Mouse (Mus musculus): Measurements from ENCODE around the gene Cd300a. TPM values are rescaled to one million over a fixed set of nuclear protein-coding genes. Genes with fewer than 3 reads are reported as not detected.
A peak's percentile ranks its signal among the peaks of the same experiment; 100 is the strongest.
"Not testable (repeated sequence)": the region's sequence is repeated elsewhere in the genome, so short reads cannot be mapped to it uniquely, and the experiment has no call there.

Gene Cd300a
- total RNA-seq, 2 experiments from 2014 or later = 0.41 to 0.50 TPM

DNA sequence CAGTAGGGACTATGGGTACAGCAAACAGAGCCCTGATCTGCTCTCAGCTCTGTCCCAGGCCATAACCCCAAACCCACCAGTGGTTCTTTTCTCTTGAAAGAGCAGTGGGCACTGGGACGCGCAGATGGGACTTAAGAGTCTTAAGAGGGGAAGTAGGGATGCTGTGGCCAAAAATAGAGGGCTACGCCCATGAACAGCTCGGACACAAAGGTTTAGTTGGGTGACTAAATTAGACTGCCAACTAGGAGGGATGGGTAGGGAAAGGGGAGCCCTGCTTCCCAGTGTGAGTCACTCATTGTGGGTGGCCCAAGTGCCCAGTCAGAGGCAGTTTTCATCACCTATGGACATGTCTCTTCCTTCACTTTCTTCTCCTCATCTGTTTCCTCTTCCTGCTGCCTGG, 13.4 kb downstream of the Cd300a start:
- no peak for DNase-seq (ENCODE audit: low spot score in 2 of 2)

DNA sequence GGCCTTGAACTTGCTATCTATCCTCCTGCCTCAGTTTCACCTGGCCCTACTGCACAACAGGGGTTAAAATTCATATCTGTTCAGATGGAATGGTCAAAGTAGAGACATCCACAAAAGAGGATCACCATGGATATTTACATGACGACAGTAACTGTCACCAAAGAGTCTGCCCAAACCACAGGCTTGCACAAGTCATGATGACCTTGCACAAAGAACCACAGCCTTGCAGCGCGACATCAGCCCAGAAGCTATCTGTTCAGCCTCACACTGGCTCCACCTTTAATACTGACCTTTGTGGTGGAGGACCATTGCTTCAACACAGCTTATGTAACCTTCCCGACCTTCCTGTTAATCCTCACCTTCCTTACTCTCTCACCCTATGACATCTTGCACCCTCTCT, 17.7 kb downstream of the Cd300a start:
- no peak for DNase-seq (ENCODE audit: low spot score in 2 of 2)

GRCm38 (mm10) chr11:114908086-114908485, 18.2 kb downstream of the Cd300a start:
- no peak for DNase-seq (ENCODE audit: low spot score in 2 of 2)

GRCm38 (mm10) chr11:114909538-114909937, 19.7 kb downstream of the Cd300a start:
- not testable (repeated sequence) for DNase-seq (ENCODE audit: low spot score in 2 of 2)

DNA sequence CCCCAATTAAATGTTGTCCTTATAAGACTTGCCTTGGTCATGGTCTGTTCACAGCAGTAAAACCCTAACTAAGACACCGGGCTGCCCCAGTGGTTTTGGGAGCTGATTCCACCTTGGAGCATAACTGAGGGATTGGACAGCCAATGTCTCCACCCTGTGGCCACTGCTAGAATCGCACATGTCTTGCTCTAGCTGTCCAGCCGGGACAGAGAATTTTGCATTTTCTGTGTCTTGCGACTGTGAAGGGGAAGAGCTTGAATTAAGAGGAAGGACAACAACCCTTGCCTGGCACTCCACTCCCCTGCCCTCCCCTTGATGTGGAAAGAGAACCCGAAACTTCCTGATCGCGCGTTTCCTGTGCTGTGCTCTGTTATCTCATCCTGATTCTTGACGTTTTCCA, 23.0 kb downstream of the Cd300a start:
- peak; percentile 55 to 86 for DNase-seq (ENCODE audit: low spot score in 2 of 2)

DNA sequence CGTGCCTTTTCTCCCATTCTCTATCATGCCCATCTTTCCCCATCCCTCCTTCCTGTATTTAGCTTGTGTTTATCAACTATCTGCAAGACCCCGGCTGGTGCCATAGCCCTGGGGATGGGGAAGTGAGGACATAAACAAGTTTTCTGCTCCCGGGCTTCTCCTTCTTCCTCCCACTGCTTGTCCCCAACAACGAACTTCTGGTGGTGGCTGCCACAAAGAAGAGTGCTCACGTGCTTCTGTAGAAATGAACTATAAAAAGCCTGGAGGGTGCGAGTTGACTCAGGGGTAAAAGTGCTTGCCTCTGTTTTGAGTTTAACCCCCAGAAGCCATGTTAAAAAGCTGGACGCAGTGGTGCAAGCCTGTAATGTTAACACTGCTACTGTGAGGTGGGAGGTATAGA, 25.1 kb downstream of the Cd300a start:
- DNase-seq (ENCODE audit: low spot score in 2 of 2) = no peak

DNA sequence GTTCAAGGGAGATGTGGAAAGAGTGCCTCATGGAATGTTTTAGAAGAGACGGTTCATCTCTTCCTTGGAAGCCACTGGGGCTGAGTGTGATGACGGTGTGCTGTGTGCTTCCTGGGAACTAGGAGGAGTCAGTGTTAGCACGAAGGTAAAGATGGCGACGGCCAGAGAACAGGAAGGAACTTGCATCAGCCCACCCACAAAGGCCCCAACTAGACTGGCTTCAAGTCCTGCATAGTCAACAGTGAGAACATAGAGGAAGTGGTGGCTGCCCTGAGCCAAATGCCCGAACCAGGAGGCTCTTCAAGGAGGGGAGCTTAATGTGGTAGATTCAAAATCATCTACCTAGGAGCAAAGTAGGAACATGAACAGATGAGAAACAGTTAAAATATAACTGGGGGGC, 27.3 kb downstream of the Cd300a start:
- DNase-seq (ENCODE audit: low spot score in 2 of 2) = no peak

GRCm38 (mm10) chr11:114922439-114922838, 32.6 kb downstream of the Cd300a start:
- DNase-seq (ENCODE audit: low spot score in 2 of 2) = peak in 1 of 2 experiments; percentile 45

DNA sequence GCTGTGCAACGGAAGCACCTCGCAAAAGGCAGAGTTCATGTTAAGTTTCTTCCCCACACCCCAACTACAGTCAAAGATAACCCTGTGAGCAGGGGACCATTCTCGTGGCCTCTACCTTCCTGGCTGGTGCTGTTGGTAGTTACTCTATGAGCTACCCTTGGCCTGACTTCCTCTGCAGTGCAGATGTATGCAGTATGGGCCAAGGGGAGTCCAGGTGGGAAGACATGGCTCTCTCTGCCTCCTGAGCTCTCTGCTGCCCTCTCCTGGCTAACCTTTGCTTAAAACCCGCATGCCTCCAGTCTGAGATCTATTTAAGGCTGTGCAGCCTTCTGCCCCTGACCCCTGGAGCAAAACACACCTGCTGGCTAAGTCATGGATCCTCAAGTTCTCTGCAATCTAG, 34.1 kb downstream of the Cd300a start:
- DNase-seq (ENCODE audit: low spot score in 2 of 2) = no peak

- DNase-seq (ENCODE audit: low spot score in 2 of 2) = no peak
These were observed 39.7 kb downstream of the Cd300a start for GRCm38 (mm10) chr11:114929581-114929980.

- DNase-seq (ENCODE audit: low spot score in 2 of 2) = no peak
These were observed 41.2 kb downstream of the Cd300a start for GRCm38 (mm10) chr11:114931041-114931440.

- no peak for DNase-seq (ENCODE audit: low spot score in 2 of 2)
These were observed 43.8 kb downstream of the Cd300a start for GRCm38 (mm10) chr11:114933591-114933990.

DNA sequence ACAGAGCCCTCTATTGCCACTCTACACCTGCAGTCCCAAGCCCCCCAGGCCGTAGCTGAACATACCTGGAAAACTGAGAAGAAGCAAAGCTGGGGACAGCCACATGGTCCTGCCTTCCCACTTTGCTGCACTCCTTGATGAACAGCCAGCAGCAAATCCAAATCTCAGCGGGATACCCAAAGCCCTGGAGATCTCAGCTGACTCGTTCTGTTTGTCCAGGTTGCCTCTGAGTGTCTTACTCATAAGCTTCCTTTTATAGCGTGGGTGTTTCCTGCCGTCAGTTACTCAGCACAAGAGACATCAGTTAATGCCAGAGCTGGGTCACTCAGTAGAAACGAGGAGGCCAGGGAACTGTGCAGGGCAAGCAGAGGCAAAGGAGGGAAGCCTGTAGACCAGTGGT, 44.3 kb downstream of the Cd300a start, which contains the start of gene Cd300lb:
Cd300lb (minus strand) TSS at position 243 of the 400 bp plus-strand sequence.
- DNase-seq (ENCODE audit: low spot score in 2 of 2) = no peak

Other genes with a start within 250 kb of the Cd300a start
- 100 to 1,000 TPM; 925 to 946 TPM for gene Rpl38, start 221.5 kb upstream of the Cd300a start, total RNA-seq (2021)
- gene Ttyh2, start 214.6 kb upstream of the Cd300a start, total RNA-seq (2021) = 10 to 100 TPM; 29.3 to 31.2 TPM
- 1 to 10 TPM; 1.6 to 2.1 TPM for gene Dnaic2, start 162.6 kb upstream of the Cd300a start, total RNA-seq (2021)
- 1 to 10 TPM; 3.0 to 3.1 TPM for gene Kif19a, start 124.7 kb upstream of the Cd300a start, total RNA-seq (2021)
- gene Btbd17, start 94.1 kb upstream of the Cd300a start, total RNA-seq (2021) = 10 to 100 TPM; 18.7 to 23.2 TPM
- not detected for gene Gpr142, start 91.1 kb upstream of the Cd300a start, total RNA-seq (2021)
- 1 to 10 TPM; 3.3 to 3.7 TPM for gene Gprc5c, start 38.9 kb upstream of the Cd300a start, total RNA-seq (2021)
- gene Cd300lb, start 44.3 kb downstream of the Cd300a start, total RNA-seq (2021) = not detected
- gene Cd300c, start 79.1 kb downstream of the Cd300a start, total RNA-seq (2021) = not detected
- not detected for gene Cd300ld, start 99.9 kb downstream of the Cd300a start, total RNA-seq (2021)
- gene Cd300c2, start 111.8 kb downstream of the Cd300a start, total RNA-seq (2021) = 1 to 10 TPM; 3.9 to 4.1 TPM
- not detected for gene Cd300ld2, start 126.2 kb downstream of the Cd300a start, total RNA-seq (2021)
- 1 to 10 TPM in 1 of 2 experiments, under 1 TPM in 1; 0.53 to 1.1 TPM for gene Cd300ld4, start 137.0 kb downstream of the Cd300a start, total RNA-seq (2021)
- 1 to 10 TPM in 1 of 2 experiments, not detected in 1; 1.0 TPM for gene Cd300ld5, start 147.7 kb downstream of the Cd300a start, total RNA-seq (2021)
- gene Cd300ld3, start 158.4 kb downstream of the Cd300a start, total RNA-seq (2021) = 1 to 10 TPM in 1 of 2 experiments, not detected in 1; 1.8 TPM
- gene Cd300e, start 172.1 kb downstream of the Cd300a start, total RNA-seq (2021) = not detected
- 1 to 10 TPM; 3.7 to 4.2 TPM for gene Rab37, start 201.4 kb downstream of the Cd300a start, total RNA-seq (2021)
- under 1 TPM; 0.45 to 0.51 TPM for gene Cd300lf, start 244.0 kb downstream of the Cd300a start, total RNA-seq (2021)

Data from layer of hippocampus, adult 18-20 months (tissue).